Mouse (Mus musculus) CH12.LX (cell line): ENCODE data around the gene Cry2.

ENCODE experiments used
- CHD2 ChIP-seq: IDR thresholded peaks from 2 replicates; pipeline ENCODE4 v1.6.1; 2011; ENCODE audit warnings: low read length, improper control_type of control experiment
- CTCF ChIP-seq, 2 experiments: IDR thresholded peaks in 1 of 2; conservative IDR thresholded peaks in 1 of 2; 2 replicates each; pipeline ENCODE4 v1.5.1; 2011 to 2012; ENCODE audit warnings: low read depth in 2 of 2, low read length in 2 of 2, improper control_type of control experiment in 1 of 2, inconsistent platforms in 1 of 2, mild to moderate bottlenecking in 1 of 2, moderate library complexity in 1 of 2
- E2F4 ChIP-seq: IDR thresholded peaks from 2 replicates; pipeline ENCODE4 v1.6.1; 2011; ENCODE audit warnings: low read depth, low read length, improper control_type of control experiment; ENCODE audit not compliant: insufficient replicate concordance
- EP300 ChIP-seq: IDR thresholded peaks from 2 replicates; pipeline ENCODE4 v1.6.1; 2011; ENCODE audit warnings: low read length, improper control_type of control experiment
- JUN ChIP-seq: IDR thresholded peaks from 2 replicates; pipeline ENCODE4 v1.6.1; 2011; ENCODE audit warnings: low read depth, mild to moderate bottlenecking, low read length, improper control_type of control experiment, moderate library complexity; ENCODE audit not compliant: insufficient read depth
- KAT2A ChIP-seq: IDR thresholded peaks from 2 replicates; pipeline ENCODE4 v1.6.1; 2012; ENCODE audit warnings: low read length, improper control_type of control experiment, inconsistent platforms; ENCODE audit not compliant: insufficient replicate concordance
- MAFK ChIP-seq: IDR thresholded peaks from 2 replicates; pipeline ENCODE4 v1.6.1; 2011; ENCODE audit warnings: low read length, improper control_type of control experiment; ENCODE audit not compliant: insufficient replicate concordance
- MEF2A ChIP-seq: IDR thresholded peaks from 2 replicates; pipeline ENCODE4 v1.6.1; 2014; ENCODE audit warnings: low read depth, mild to moderate bottlenecking, inconsistent platforms, low read length, improper control_type of control experiment, borderline replicate concordance
- POLR2A ChIP-seq: IDR thresholded peaks from 2 replicates; pipeline ENCODE4 v1.6.1; 2011; ENCODE audit warnings: low read depth, mild to moderate bottlenecking, improper control_type of control experiment, low read length
- SMC3 ChIP-seq: IDR thresholded peaks from 2 replicates; pipeline ENCODE4 v1.6.1; 2011; ENCODE audit warnings: low read depth, low read length, improper control_type of control experiment
- TBP ChIP-seq: conservative IDR thresholded peaks from 2 replicates; pipeline ENCODE4 v1.6.1; 2011; ENCODE audit warnings: low read depth, low read length, improper control_type of control experiment
- ZMIZ1 ChIP-seq: IDR thresholded peaks from 2 replicates; pipeline ENCODE4 v1.6.1; 2012; ENCODE audit warnings: low read depth, mild to moderate bottlenecking, inconsistent platforms, low read length, improper control_type of control experiment

DNA sequence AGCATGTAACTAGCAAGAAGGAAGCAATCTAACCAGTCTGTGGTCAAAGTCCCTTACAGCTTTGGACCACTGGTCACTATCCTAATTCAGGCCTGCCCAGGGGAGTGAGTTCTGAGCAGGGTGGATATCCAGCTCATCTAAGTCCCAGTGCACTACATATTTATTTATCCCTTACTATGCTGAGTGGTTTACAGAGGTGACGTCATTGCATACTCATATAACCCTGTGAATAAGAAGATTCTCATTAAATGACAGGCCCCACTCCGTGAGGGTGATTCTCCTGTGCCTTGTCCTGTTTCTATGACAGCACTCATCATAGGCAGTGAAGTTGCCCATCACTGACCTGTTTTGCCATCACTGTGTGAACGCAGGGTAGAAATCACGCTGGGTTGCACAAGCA, 8.5 kb downstream of the Cry2 start:
- TF ChIP-seq CTCF (conservative IDR thresholded peaks at IDR 0.05 in 1 of 2, IDR thresholded peaks at IDR 0.05 in 1 of 2; ENCODE audit: low read depth in 2 of 2, low read length in 2 of 2) (no peak), SMC3 (no peak), POLR2A (no peak), MAFK (no peak), EP300 (no peak), ZMIZ1 (no peak), KAT2A (no peak), TBP (no peak), JUN (no peak), CHD2 (no peak), MEF2A (no peak), E2F4 (no peak)
